Mouse (Mus musculus): Measurements from ENCODE around the gene Gm20388. TPM values are rescaled to one million over a fixed set of nuclear protein-coding genes. Genes with fewer than 3 reads are reported as not detected.

Gene Gm20388
- polyA plus RNA-seq, 1 experiment from 2014 or later, result not detected

DNA sequence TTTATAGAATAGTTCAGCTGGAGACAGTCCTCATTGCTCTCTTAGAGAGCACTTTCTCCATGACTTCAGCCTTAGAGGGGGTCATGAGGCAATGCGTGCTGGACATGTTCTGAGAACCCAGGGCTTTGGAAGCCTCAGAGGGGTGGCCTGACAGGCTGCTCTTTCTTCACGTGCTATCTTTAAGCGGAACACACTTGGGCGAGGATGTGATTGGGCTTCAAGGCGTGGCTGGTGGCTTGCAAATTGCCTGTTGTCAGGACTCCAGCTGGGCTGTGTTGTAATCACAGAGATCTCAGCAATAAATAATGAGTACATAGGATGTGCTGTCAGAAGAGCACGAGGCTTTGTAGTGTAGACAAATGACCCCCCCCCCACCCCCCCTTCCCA is 2200.2 kb downstream of the Gm20388 start:
- no peak overlapping the region for H3K9ac ChIP-seq
- no peak for ATAC-seq (ENCODE audit: insufficient number of reproducible peaks, insufficient read depth, low FRiP score, low TSS enrichment)
- no peaks in the 10 kb centered on the region for H3K27me3 ChIP-seq
- no peak overlapping the region for H3K4me3 ChIP-seq
- no peak overlapping the region for H3K27ac ChIP-seq
- 76% methylated on average over 6 of the region's 6 CpGs for WGBS
- H3K36me3 ChIP-seq, result no peaks in the 10 kb centered on the region
- H3K9me3 ChIP-seq, result no peaks in the 10 kb centered on the region
- H3K4me1 ChIP-seq, result no peaks in the 10 kb centered on the region
- H3K4me2 ChIP-seq (replicated peaks), result no peak overlapping the region

DNA sequence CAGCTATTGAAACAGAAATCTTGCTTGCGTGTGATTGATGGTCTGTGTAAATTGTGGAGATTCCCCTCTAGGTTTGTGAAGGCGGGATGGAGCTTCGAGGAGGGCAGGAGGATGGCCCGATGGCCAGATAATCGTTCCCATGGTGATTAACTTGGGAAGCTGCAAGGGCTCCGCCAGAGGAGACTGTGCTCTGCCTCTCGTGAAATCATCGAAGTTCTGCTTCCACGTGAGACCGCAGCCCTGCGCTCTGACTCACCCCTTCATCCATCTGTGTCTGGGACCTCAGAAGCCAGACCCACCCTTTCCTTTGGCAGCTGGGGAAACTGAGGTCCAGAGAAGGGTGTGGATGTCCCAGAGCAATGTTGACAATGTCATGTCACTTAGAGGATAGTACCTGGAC is 2201.1 kb downstream of the Gm20388 start:
- no peak overlapping the region for H3K9ac ChIP-seq
- 80% methylated on average over 11 of the region's 11 CpGs for WGBS

DNA sequence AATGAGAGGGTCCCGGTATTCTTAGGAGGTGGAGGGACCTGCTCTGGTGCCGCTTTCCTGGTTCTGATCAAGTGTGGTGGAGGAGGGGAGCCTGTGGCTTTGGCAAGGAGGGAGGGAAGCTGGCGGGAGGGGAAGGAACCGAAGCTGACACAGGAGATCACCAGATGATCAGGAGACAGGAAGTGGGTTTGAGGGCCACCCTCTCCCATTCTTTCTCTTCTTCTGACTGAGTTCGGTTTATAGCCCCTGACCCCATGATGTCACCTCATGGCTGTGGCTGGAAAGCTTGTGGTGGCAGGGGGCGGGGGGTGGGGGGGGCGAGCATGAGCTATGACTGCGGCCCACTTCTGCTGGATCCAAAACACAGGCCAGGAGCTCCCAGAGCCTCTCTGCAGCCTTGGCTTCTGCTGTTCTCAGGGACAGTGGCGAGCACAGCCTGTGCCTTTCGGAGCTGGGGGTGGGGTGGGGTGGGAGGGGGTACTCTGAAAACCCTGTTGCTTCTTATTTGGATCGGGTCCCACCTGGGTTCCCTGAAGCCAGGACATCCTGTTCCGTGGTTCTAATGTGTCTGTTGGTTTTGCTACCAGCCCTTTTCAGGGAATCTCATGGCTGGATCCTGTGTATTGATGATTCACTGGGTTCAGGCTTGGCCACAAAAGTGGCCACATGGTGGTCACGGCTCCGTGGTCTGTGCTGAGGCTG is 2201.8 kb downstream of the Gm20388 start:
- no peaks in the 10 kb centered on the region for H3K36me3 ChIP-seq
- no peak overlapping the region for H3K9ac ChIP-seq
- H3K27me3 ChIP-seq, result no peaks in the 10 kb centered on the region
- H3K4me2 ChIP-seq (replicated peaks), result no peak overlapping the region
- no peaks in the 10 kb centered on the region for H3K9me3 ChIP-seq
- WGBS, result 76% methylated on average over 14 of the region's 14 CpGs
- no peak overlapping the region for H3K4me3 ChIP-seq
- no peak for ATAC-seq (ENCODE audit: insufficient number of reproducible peaks, insufficient read depth, low FRiP score, low TSS enrichment)
- H3K4me1 ChIP-seq, result peaks cover 4% of the 10 kb centered on the region; the same call in 1 of the 2 replicates
- H3K27ac ChIP-seq, result no peak overlapping the region

More for the DNA sequence above, 2201.1 kb downstream of the Gm20388 start:
- Histone ChIP-seq H3K4me2 (replicated peaks) (no peak overlapping the region), H3K4me3 (no peak overlapping the region), H3K27ac (no peak overlapping the region), H3K27me3 (no peaks in the 10 kb centered on the region), H3K9me3 (no peaks in the 10 kb centered on the region), H3K4me1 (no peaks in the 10 kb centered on the region), H3K36me3 (no peaks in the 10 kb centered on the region)
- ATAC-seq (ENCODE audit: insufficient number of reproducible peaks, insufficient read depth, low FRiP score, low TSS enrichment), result no peak

DNA sequence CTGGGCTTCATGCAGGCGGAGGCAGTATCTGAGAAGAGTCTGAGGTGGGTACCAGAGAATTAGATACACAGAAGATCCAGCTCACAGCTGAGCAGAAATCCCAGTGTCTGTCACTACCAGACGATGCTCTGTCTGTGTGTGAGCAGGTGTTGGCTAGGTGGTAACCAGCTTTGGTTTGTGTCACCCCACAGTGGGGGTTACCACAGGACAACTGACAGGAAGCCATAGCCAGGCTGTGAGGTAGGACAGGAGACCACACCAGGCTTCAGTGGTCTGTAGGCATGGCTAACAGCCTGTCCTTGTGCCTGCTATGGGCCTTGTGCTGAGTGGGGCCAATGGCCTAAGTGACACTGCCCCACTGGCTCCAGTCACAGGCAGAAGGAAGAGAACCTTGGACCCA is 2204.2 kb downstream of the Gm20388 start:
- Histone ChIP-seq H3K4me3 (no peak overlapping the region), H3K9ac (no peak overlapping the region), H3K27ac (no peak overlapping the region), H3K27me3 (no peaks in the 10 kb centered on the region), H3K9me3 (no peaks in the 10 kb centered on the region), H3K4me1 (peaks cover 6% of the 10 kb centered on the region; the same call in 1 of the 2 replicates), H3K36me3 (no peaks in the 10 kb centered on the region), H3K4me2 (replicated peaks) (no peak overlapping the region)
- ATAC-seq (ENCODE audit: insufficient number of reproducible peaks, insufficient read depth, low FRiP score, low TSS enrichment), result no peak
- 83% methylated on average over 2 of the region's 2 CpGs for WGBS

DNA sequence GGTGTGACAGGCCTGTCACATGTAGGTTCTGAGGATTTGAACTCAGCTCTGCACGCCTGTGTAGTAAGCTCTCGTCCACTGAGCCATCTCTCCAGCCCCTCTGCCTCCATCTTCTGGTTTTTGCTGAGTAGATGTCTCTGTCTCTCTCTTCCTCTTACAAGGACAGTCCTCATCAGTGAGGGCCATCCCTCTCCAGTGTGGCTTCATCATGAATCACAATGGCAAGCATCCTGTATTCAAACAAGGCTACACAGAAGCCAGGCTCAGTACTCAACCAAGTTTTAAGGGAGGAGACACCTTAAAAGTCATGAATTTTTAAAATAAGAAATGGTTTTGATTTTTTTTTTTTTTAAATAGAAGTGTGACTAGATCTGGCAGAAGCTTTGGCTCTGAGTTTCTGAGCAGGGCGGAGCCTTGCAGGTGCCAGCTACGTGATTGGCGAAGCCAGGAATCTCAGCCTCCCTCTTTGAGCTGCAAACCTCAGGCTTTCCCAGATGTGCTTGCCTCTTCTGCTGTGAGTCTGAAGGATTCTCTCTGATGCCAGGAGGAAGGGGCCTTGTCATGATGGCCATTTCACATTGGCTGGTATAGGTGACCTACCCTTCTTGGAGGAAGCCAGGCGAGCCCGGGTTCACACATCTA is 2206.2 kb downstream of the Gm20388 start:
- WGBS, result 92% methylated on average over 7 of the region's 7 CpGs
- peak overlapping the region; percentile 55; the same call in 1 of the 2 replicates for H3K27ac ChIP-seq
- no peak for ATAC-seq (ENCODE audit: insufficient number of reproducible peaks, insufficient read depth, low FRiP score, low TSS enrichment)

DNA sequence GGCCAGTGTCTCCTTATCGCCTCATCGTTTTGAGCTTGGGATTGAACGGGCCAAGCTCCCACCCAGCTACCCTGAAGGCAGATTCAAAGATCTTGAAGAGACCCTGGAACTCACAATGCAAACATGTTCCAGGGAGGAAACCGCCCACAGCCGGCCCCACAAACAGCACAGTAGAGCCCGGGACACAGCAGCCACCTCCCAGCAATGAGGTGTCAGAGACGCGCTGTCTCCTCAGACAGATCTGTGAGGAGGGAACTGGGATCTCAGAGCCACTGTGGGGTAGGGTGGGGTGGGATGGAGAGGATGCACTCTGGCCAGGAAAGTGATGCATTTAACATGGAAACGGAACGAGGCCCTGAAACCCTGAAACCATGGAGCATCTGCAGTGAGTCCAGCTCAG is 2207.5 kb downstream of the Gm20388 start:
- Histone ChIP-seq H3K9me3 (no peaks in the 10 kb centered on the region), H3K36me3 (no peaks in the 10 kb centered on the region), H3K4me1 (peaks cover 6% of the 10 kb centered on the region; the same call in 1 of the 2 replicates), H3K4me3 (no peak overlapping the region), H3K27ac (no peak overlapping the region), H3K9ac (no peak overlapping the region), H3K27me3 (no peaks in the 10 kb centered on the region), H3K4me2 (replicated peaks) (no peak overlapping the region)
- ATAC-seq (ENCODE audit: insufficient number of reproducible peaks, insufficient read depth, low FRiP score, low TSS enrichment), result no peak
- WGBS, result 83% methylated on average over 10 of the region's 10 CpGs

More for the DNA sequence above, 2206.2 kb downstream of the Gm20388 start:
- Histone ChIP-seq H3K4me3 (no peak overlapping the region), H3K36me3 (no peaks in the 10 kb centered on the region), H3K9ac (no peak overlapping the region), H3K9me3 (no peaks in the 10 kb centered on the region), H3K4me2 (replicated peaks) (no peak overlapping the region), H3K27me3 (no peaks in the 10 kb centered on the region), H3K4me1 (peaks cover 6% of the 10 kb centered on the region; the same call in 1 of the 2 replicates)

DNA sequence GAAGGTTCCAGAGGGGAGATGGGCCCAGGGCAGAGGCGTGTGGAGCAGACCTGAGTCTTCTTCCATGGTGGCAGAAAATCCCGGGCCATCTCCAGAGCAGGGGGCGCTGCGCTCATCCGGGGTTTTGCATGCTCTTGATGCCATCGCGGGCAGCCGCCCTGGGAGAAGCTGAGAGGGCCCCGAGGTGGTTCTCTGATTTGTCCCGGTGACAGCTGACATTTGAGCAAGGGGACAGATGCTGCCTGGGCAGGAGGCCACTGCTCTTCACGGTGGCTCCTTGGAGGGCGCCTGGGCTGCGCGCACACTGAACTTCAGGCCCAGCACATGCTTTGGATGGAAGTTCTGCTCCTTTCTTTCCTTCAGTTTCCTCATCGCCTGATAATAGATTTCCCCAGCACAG is 2207.9 kb downstream of the Gm20388 start:
- Histone ChIP-seq H3K27me3 (no peaks in the 10 kb centered on the region), H3K4me2 (replicated peaks) (no peak overlapping the region), H3K9me3 (no peaks in the 10 kb centered on the region), H3K27ac (no peak overlapping the region), H3K4me1 (peaks cover 6% of the 10 kb centered on the region; the same call in 1 of the 2 replicates), H3K36me3 (no peaks in the 10 kb centered on the region), H3K4me3 (no peak overlapping the region), H3K9ac (no peak overlapping the region)
- WGBS, result 78% methylated on average over 15 of the region's 15 CpGs
- no peak for ATAC-seq (ENCODE audit: insufficient number of reproducible peaks, insufficient read depth, low FRiP score, low TSS enrichment)

DNA sequence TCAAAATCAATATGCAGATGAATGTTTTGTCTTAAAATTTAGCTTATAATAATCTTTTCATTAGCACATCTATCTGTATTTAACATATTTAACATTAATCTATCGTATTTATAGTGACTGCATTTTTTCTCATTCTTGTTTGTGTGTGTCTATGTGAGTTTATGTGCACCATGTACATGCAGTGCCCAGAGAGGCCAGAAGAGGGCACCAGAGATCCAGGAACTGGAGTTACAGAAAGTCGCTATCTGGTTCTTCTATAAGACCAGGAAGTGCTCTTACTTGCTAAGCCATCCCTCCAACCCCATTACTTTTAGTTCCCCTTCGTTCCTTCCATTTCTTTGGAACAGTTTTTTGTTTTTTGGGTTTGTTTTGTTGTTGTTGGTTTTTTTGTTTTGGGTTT is 2213.7 kb downstream of the Gm20388 start:
- Histone ChIP-seq H3K27ac (no peak overlapping the region), H3K4me2 (replicated peaks) (no peak overlapping the region), H3K9ac (no peak overlapping the region), H3K4me1 (no peaks in the 10 kb centered on the region), H3K9me3 (no peaks in the 10 kb centered on the region), H3K36me3 (no peaks in the 10 kb centered on the region), H3K27me3 (no peaks in the 10 kb centered on the region), H3K4me3 (no peak overlapping the region)
- WGBS, result 92% methylated on average over 3 of the region's 3 CpGs
- no peak for ATAC-seq (ENCODE audit: insufficient number of reproducible peaks, insufficient read depth, low FRiP score, low TSS enrichment)

DNA sequence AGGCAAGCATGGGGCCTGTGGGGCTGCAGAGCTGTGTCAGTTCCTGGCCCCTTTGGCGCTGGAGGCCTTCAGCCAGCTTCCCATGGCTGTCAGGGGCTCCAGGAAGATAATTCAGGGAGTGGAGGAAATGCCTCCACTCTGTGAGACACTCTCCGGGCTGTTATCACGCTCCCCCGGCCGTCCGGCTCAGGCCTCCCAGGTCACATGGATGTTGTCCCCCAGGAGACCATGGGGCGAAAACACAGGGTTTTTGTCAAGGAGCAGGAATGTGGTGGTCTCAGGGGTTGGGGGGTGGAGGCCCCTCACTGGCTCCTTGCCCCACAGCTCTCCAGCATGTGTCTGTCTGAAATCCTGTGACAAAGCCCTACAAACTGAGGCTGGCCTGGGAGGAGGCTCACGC is 2216.0 kb downstream of the Gm20388 start:
- H3K27me3 ChIP-seq, result no peaks in the 10 kb centered on the region
- 45% methylated on average over 8 of the region's 8 CpGs for WGBS
- H3K9me3 ChIP-seq, result no peaks in the 10 kb centered on the region
- no peak overlapping the region for H3K9ac ChIP-seq
- 0 out of 2 replicates have a peak, but pooled peaks cover 3% of the 10 kb centered on the region for H3K4me1 ChIP-seq
- no peak overlapping the region for H3K4me2 ChIP-seq (replicated peaks)
- H3K4me3 ChIP-seq, result no peak overlapping the region
- no peak for ATAC-seq (ENCODE audit: insufficient number of reproducible peaks, insufficient read depth, low FRiP score, low TSS enrichment)
- no peak overlapping the region for H3K27ac ChIP-seq
- H3K36me3 ChIP-seq, result no peaks in the 10 kb centered on the region

DNA sequence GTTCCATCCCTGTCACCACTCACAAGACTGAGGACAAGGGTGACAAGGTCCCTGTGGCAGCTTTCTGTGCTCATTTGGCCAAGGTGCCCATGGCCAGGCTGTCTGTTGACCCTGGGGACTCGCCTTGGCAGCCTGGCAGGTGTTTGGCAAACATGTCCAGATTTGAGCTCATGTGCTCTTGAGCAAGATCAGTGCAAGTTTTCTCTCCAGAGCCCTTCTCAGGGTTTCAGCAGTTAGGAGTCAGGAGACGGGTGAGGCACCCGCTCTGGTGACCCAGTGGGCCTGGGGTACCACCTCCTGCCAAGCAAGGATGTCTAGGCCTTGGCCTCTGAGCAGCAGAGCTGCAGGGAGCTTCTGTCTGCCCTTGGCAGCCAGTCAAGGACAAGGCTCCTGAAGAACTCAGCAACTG is 2223.5 kb downstream of the Gm20388 start:
- 0 out of 2 replicates have a peak, but pooled peaks cover 3% of the 10 kb centered on the region for H3K4me1 ChIP-seq
- no peak overlapping the region for H3K27ac ChIP-seq
- 76% methylated on average over 3 of the region's 3 CpGs for WGBS
- no peak overlapping the region for H3K4me3 ChIP-seq
- no peak for ATAC-seq (ENCODE audit: insufficient number of reproducible peaks, insufficient read depth, low FRiP score, low TSS enrichment)
- no peaks in the 10 kb centered on the region for H3K36me3 ChIP-seq
- no peak overlapping the region for H3K4me2 ChIP-seq (replicated peaks)
- H3K9me3 ChIP-seq, result no peaks in the 10 kb centered on the region
- no peak overlapping the region for H3K9ac ChIP-seq
- H3K27me3 ChIP-seq, result no peaks in the 10 kb centered on the region

DNA sequence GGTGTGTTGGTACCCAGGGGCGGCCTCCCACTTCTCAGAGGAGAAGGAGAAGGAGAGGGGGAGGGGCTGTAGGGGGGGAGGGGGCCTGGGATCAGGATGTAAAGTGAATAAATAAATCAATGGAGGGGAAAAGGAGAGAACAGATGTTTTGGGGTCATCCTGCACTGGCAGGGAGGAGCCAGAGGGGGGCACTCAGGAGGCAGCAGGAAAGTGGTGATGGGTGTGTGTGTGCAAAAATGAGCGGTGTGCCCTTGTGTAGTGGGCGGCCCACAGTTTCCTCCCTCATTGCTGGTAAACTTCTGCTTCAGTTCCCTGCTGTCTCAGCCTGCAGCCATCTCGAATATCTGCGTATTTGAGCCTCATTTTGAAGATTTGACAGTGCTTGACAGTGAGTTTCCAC is 2224.9 kb downstream of the Gm20388 start:
- Histone ChIP-seq H3K4me3 (no peak overlapping the region), H3K36me3 (no peaks in the 10 kb centered on the region), H3K4me2 (replicated peaks) (no peak overlapping the region), H3K9ac (no peak overlapping the region), H3K4me1 (0 out of 2 replicates have a peak, but pooled peaks cover under 1% of the 10 kb centered on the region), H3K27me3 (no peaks in the 10 kb centered on the region), H3K27ac (no peak overlapping the region), H3K9me3 (no peaks in the 10 kb centered on the region)
- WGBS, result 70% methylated on average over 5 of the region's 5 CpGs
- no peak for ATAC-seq (ENCODE audit: insufficient number of reproducible peaks, insufficient read depth, low FRiP score, low TSS enrichment)

DNA sequence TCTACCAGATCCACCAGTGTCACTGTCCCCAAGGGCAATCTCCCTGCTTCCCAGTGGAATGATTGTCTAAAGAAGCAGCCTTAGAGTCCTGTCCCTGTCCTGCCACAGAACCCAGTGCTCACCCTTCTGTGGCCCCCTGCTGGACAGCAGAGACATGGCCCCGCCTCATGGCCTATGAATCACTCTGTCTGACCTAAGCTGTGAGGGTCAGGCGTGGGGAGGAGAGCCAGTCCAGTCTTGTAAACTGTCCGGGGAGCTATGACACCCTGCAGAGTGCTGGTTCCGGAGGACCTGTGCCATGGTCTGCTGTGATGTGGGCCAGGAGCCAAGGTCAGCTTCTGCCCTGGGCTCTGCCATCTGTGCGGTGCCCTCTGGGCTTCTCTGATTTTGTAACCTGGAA is 2229.1 kb downstream of the Gm20388 start:
- Histone ChIP-seq H3K4me3 (no peak overlapping the region), H3K9ac (no peak overlapping the region), H3K27me3 (no peaks in the 10 kb centered on the region), H3K36me3 (no peaks in the 10 kb centered on the region), H3K4me1 (no peaks in the 10 kb centered on the region), H3K4me2 (replicated peaks) (no peak overlapping the region), H3K9me3 (no peaks in the 10 kb centered on the region), H3K27ac (no peak overlapping the region)
- WGBS, result 40% methylated on average over 5 of the region's 5 CpGs
- ATAC-seq (ENCODE audit: insufficient number of reproducible peaks, insufficient read depth, low FRiP score, low TSS enrichment), result no peak
